Mouse (Mus musculus) kidney, adult 10 weeks (tissue): ENCODE results near the gene Tle2. TPM values are rescaled to one million over a fixed set of nuclear protein-coding genes. Genes with fewer than 3 reads are reported as not detected.

Experiments used
- polyA plus RNA-seq: library from polyadenylated mRNA; stranded (reverse); fragments of 350-450 nt; fragmentation: Illumina TruSeq; extraction: RNeasy Lipid Tissue Mini Kit (QIAGEN cat#74804); gene quantifications from one replicate; pipeline ENCODE4 v1.2.3, GENCODE M21; 2014; ENCODE audit warnings: low read depth, low replicate concordance

The Tle2 gene
- 6.3 TPM for polyA plus RNA-seq

DNA sequence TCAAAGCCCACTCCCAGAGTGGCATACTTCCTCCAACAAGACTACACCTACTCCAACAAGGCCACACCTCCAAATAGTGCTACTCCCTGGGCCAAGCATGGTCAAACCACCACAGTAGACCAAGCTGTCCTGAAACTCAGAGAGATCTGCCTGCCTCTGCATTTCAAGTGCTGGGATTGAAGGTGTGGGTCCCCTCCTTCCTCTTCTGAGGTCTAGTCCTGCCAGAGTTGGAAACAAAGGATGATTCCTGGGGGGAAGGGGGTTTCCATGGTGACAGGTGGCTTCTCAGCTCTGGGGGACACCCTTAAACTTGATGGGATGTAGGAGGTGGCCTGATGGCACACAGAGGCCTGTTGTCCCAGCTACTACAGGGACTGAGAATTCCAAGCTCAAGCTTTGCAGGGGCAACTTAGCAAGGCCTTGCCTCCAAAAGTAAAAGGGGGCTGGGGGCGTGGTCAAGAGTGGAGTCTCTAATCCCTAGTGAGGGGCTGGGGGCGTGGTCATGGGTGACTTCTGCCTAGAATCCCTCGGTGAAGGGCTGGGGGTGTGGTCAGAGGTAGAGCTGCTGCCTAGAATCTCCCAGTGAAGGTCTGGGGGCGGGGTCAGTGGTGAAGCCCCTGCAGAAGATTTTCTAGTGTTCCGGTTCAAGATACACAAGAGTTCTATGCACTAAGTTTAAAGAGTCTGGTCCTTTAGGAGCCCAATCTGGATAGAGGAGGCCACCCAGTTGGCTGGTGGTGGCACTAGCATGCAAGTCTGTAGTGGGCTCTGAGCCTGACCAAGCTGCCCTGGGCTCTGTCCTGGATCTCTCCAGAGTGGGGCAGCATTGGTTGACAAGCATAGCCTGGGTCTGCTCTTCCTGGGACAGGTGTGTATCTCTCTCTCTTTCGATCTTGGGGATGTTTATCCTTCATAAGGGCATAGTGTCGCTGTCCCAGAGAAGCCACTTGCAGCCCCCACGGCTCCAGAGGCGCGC, at the start of gene Tle2:
Gene Tle2 (plus strand): TSS at position 481 of the 976 bp plus-strand sequence.

DNA sequence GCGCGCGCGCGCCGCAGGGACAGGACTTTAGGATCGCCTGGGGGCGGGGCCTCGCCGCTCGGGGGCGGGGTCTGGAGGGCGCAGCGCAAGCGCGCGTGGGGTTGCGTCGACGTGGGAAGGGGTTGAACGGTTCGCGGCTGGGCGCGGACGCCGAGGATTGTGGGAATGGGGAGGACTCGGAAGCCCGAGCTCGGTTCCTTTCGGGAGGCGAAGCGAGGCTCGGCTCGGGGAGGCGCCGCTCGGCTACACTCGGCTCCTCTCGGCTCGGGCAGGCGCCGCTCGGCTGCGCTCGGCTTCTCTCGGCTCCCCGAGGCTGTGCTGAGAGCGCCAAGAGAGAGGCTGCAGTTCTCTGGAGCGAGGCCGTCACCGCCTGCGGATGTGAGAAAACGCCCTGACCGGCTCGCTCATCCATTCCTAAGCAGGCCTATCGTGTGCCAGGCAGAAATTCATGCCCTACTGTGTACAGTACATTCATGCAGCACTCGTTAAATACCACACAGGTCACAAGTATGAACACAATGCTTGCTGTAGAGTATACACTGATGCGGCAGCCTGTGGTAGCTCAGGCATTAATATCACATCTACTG, 29.1 kb upstream of the Tle2 start, which contains the start of gene Gna11:
Gene Gna11 (minus strand): TSS at position 30 of the 587 bp plus-strand sequence.

DNA sequence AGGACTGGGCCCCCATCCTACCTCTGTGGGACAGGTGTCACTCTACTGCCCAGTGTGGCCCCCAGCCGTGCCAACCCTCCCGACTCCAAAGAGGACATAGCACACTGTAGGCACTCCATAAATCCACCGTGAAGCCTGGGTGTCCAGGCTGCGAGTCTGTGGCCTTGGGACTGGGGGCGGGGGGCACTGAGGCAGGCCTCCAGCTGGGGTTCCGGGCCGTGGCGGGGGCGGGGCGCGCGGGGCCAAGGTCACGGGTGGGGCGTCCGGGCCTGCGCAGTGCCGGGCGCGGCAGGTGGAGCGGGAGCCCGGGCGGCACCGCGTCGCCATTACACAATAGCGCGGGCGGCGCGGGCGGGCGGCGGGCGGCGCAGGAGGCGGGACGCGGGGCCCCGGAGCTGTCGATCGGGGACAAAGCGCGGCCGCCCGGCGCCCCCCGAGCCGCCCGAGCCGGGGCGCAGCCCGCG, 15.2 kb upstream of the Tle2 start, which contains the start of gene Aes:
Gene Aes (plus strand): TSS at position 326 of the 464 bp plus-strand sequence.

DNA sequence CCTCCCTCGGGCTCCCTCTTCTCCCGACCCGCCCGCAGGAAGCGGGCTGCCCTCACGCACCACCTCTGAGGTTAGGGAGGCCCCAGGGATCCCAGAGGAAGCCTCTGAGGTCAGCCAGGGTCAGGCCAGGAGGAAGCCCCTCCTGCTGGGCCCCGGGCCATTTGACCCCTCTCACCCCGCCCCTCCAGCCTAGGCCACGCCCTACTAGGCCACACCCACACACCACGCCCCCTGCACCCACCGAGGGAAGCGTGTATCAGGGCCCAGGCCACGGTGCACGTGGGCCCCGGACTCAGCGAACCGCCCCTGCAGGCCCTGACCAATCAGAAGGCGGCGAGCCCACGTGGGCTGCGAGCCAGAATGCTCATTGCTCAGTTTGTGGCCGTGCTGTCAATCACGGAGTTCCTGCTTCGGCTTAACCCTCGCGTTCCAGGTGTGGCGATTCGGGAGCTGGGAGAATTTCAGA, 26.4 kb downstream of the Tle2 start, which contains the start of gene Tle6:
Gene Tle6 (minus strand): TSS at position 336 of the 466 bp plus-strand sequence.

DNA sequence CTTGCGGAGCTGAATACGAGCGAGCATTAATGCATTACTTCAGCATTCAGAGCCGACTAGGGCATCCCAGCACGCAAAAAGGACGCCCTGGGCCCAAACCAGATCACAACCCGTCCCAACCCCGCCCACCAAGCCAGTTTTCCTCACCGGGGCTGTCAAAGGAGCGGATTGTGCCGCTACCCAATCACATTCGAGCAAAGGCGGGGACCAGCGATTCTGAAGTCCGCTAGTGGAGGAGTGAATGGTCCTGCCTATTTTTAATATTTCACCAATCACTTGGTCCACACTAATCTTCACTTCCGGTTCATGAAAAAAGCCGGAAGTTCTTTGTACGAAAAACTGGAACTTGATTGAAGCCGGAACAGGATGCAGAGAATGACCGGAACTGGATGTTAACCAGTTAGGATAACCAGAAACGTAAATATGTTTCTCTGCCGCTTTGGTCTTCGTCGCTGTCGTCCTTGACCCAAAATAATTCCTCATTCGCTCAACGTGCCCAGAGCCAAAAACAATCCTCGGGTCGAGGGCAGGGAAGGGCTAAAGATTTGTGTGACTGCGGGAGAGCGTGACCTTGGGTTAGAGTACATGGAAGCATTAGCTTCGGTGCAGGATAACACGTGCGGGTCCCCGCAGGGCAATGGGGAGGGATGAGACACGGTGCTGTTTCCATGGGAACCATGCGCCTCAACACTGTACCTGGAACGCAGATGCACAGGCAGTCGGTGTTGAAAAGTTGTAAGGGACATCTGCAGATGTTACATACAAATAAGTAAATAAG, 31.8 kb downstream of the Tle2 start, which contains the start of gene BC025920:
Gene BC025920 (plus strand): TSS at position 297 of the 778 bp plus-strand sequence.

DNA sequence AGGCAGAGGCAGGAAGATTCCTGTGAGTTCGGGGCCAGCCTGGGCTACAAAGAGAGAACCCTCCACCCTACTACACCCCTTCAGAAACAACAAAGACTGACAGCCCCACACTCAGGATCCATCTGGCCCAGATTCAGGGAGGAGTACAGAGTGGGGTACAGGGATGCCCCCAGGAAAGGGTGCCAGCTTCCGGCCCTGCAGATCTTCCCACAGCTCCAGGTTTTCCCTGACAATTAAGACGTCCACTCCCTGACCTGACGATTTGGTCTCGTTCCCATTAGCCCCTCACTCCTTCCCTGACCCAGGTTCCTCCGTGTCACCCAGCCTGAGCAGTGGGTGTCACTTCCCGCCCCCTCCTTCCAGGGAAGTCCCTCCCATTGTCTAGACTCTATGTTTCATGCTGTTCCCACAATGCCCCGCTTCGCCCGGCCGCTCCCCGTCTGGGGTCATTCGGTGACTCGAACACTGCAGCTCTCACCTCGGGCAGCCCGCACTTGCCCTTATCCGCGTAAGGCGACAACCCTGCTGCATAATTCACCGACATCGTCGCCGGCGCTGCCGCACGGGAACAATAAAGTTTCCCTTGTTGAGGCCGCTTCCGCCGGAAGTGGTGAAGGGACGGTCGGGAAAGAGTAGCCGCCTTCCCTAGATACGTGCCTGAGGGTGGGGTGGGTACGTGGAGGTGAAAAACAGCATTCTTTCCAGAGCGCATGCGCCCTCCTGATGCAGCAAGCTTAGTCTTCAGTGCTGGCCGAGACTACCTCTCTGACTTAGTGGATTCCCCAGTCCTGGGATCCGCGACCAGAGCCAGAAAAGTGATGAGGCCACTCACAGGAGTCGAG, 52.9 kb downstream of the Tle2 start, which contains the start of gene Sirt6:
Gene Sirt6 (minus strand): TSS at position 804 of the 842 bp plus-strand sequence.

DNA sequence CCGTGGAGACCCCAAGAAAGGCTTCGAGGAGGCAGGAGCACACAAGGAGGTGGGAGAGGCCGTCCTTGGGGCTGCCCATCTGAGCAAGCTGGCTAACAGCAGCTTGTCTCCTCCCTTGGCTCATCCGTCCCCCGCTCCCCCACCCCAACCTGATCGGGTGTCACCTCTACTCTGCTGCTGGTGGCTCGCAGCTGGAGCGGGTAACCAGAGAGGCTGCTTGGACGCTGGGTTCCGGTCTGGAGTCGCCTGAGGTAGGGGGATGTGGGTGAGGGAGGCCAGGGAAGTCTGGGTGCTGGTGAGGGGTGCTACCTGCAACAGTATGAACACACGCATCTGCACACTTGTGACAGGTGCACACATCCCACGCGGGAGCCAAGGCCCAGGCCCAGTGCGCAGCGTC, 54.0 kb downstream of the Tle2 start, which contains the start of gene Ankrd24:
Gene Ankrd24 (plus strand): TSS at position 151 of the 400 bp plus-strand sequence.

Other genes starting within 250 kb of the Tle2 start
- gene Tbxa2r, start 245.8 kb upstream of the Tle2 start, polyA plus RNA-seq = not detected
- not detected for gene Gipc3, start 231.3 kb upstream of the Tle2 start, polyA plus RNA-seq
- gene Hmg20b, start 224.1 kb upstream of the Tle2 start, polyA plus RNA-seq = 5.1 TPM
- 0.24 TPM for gene Mfsd12, start 217.1 kb upstream of the Tle2 start, polyA plus RNA-seq
- gene 4930404N11Rik, start 208.7 kb upstream of the Tle2 start, polyA plus RNA-seq = not detected
- gene Fzr1, start 196.0 kb upstream of the Tle2 start, polyA plus RNA-seq = not detected
- not detected for gene Dohh, start 190.1 kb upstream of the Tle2 start, polyA plus RNA-seq
- gene Gm48551, start 190.1 kb upstream of the Tle2 start, polyA plus RNA-seq = not detected
- gene Gm48552, start 185.6 kb upstream of the Tle2 start, polyA plus RNA-seq = not detected
- 25.1 TPM for gene Smim24, start 181.5 kb upstream of the Tle2 start, polyA plus RNA-seq
- 11.8 TPM for gene Nfic, start 118.9 kb upstream of the Tle2 start, polyA plus RNA-seq
- not detected for gene Celf5, start 91.9 kb upstream of the Tle2 start, polyA plus RNA-seq
- 0.53 TPM for gene Ncln, start 78.2 kb upstream of the Tle2 start, polyA plus RNA-seq
- gene S1pr4, start 74.4 kb upstream of the Tle2 start, polyA plus RNA-seq = not detected
- gene Gna15, start 50.3 kb upstream of the Tle2 start, polyA plus RNA-seq = not detected
- gene Gna11, start 29.4 kb upstream of the Tle2 start, polyA plus RNA-seq = 2.5 TPM
- gene Aes, start 15.1 kb upstream of the Tle2 start, polyA plus RNA-seq = 18.4 TPM
- gene Tle6, start 26.5 kb downstream of the Tle2 start, polyA plus RNA-seq = 0.73 TPM
- gene BC025920, start 31.7 kb downstream of the Tle2 start, polyA plus RNA-seq = 2.3 TPM
- gene Sirt6, start 53.2 kb downstream of the Tle2 start, polyA plus RNA-seq = not detected
- gene Ankrd24, start 54.0 kb downstream of the Tle2 start, polyA plus RNA-seq = 2.0 TPM
- 13.7 TPM for gene Gm10778, start 74.5 kb downstream of the Tle2 start, polyA plus RNA-seq
- 19.9 TPM for gene Zfp433, start 130.3 kb downstream of the Tle2 start, polyA plus RNA-seq
- gene Gm3055, start 196.6 kb downstream of the Tle2 start, polyA plus RNA-seq = 13.5 TPM
- 4.2 TPM for gene Gm4767, start 237.6 kb downstream of the Tle2 start, polyA plus RNA-seq